Mouse (Mus musculus) liver, embryonic 14.5 days (tissue): Measurements from ENCODE around the gene Enox1.

ENCODE experiments used
- CTCF ChIP-seq: IDR thresholded peaks from 2 replicates; pipeline ENCODE4 v1.5.1; 2016; ENCODE audit warnings: antibody characterized with exemption, low read depth, control low read depth
- EP300 ChIP-seq: IDR thresholded peaks from 2 replicates; pipeline ENCODE4 v1.6.1; 2016; ENCODE audit warnings: antibody characterized with exemption, low read depth

DNA sequence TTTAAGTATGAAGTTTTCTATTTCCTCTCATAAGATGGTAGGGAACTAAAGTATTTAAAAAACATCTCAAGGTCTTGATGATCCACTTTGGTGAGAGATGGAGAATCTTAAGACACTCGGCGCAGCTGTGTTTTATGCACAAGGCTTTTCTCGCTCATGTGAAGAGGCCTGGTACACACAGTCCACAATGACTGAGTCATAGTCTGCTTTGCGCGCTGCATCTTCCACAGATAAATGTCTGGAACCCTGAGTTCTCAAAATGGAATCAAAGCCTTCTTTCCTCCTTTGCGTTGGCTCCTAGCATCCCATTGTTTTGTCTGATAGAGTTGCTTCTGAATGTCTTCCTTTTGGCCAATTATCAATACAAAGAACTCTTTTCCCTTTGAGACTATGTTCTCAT, 119.0 kb downstream of the Enox1 start:
- no peak for TF ChIP-seq CTCF
- TF ChIP-seq EP300 = no peak
